Mouse (Mus musculus) adrenal gland, postnatal 4 days (tissue): Measurements from ENCODE around the gene Slc3a2. TPM values are rescaled to one million over a fixed set of nuclear protein-coding genes. Genes with fewer than 3 reads are reported as not detected.
"Not testable (repeated sequence)": the region's sequence is repeated elsewhere in the genome, so short reads cannot be mapped to it uniquely, and the experiment has no call there.

ENCODE experiments used
- DNase-seq, 2 experiments: peaks; one replicate each; pipeline ENCODE4 v3.0.0; 2021 to 2022; ENCODE audit warnings: low spot score in 2 of 2, mixed read lengths in 2 of 2
- total RNA-seq, 2 experiments: library from RNA; stranded (reverse); gene quantifications; 2 replicates each; pipeline ENCODE4 v1.2.3; 2021

Slc3a2 gene
- total RNA-seq, 2 experiments from 2014 or later: 161 to 174 TPM

- DNase-seq: not testable (repeated sequence)
These were observed 5.3 kb upstream of the Slc3a2 start for GRCm38 (mm10) chr19:8728335-8729099.

- no peak for DNase-seq
These were observed 4.4 kb upstream of the Slc3a2 start for GRCm38 (mm10) chr19:8727495-8728114.

- no peak for DNase-seq
These were observed 3.6 kb upstream of the Slc3a2 start for GRCm38 (mm10) chr19:8726609-8727390.

- no peak for DNase-seq
These were observed 2.0 kb upstream of the Slc3a2 start for GRCm38 (mm10) chr19:8725081-8725613.

DNA sequence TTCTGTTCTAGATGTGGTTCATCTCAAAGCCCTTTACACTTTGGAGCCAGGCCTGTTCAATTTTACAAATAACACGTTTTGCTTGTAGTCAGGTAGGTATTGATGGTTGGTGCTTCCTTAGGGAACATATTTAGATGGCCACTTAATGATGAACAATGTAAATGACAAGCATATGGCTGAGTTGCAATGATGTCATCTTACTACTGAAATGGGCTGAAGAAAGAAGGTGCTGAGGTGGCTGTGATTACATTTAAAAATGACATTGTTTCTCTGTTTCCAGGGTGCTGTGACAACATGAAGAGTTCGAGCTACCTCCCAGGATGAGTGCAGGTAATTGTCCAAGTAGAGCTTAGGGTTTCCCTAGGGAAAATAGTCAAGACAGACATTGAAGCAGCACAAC, 1.2 kb upstream of the Slc3a2 start:
- no peak for DNase-seq

DNA sequence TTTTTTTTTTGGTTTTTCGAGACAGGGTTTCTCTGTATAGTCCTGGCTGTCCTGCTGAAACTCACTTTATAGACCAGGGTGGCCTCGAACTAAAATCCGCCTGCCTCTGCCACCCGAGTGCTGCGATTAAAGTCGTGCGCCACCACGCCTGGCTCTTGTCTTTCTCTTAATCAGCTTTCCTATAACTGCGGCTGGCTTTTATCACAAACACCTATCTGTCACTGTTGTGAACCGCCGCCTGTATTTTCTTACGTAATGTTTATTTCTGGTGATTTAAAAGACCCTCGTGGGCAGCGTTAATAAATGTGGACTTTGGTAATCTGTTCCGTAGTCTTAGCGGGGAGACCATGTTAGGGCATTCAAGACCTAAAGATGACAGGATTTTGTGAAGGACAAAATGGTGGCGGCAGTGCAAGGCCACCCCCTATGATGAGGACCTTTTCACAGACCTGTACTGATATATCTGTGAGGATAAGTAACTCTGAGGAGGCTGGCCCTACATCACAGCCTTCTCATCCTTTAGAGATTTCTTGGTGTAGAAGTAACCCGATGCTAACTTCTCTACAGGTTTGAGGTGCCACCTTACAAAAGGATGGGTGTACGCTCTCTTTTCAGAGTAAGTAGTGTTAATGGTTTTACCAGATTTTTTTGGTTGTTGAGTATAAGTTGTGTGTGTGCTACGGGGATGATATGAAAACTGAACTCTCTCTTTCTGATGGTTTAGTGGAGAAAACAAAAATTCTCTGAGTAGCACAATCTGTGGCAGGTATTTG, 591 bp upstream of the Slc3a2 start:
- DNase-seq: no peak

DNA sequence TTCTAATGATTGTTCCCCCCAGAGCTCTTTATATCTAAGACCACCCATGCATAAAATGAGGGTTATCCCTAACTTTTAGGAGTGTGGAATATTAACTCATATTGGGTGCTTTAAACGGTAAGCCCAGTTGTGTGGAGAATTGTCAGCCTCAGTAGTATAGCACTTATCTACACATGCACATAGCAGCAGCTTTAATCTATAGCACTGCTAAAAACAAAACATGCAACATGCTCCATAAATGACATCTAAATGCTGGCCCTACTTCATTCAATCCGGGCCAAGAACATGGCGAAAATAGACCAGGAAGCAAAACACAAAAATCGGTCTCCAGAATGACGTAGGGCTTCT, 636 bp downstream of the Slc3a2 start:
- DNase-seq: no peak

DNA sequence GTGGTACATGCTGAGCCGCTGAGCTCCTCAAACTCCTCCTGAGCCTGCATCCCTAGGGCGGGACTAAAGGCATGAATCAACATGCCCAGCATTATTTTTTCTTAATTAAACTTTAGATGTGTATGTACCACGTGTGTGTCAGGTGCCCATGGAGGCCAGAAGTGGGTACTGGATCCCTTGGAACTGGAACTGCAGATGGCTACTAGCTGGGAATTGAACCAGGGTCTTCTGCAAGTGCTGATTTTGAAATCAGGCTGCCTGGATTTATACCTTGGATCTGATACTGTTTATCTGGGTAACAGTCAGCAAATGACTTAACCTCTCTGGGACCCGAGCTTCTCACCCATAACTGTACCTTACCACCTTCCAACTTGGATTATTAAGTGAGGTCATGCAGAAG, 1.1 kb downstream of the Slc3a2 start:
- DNase-seq: no peak

DNA sequence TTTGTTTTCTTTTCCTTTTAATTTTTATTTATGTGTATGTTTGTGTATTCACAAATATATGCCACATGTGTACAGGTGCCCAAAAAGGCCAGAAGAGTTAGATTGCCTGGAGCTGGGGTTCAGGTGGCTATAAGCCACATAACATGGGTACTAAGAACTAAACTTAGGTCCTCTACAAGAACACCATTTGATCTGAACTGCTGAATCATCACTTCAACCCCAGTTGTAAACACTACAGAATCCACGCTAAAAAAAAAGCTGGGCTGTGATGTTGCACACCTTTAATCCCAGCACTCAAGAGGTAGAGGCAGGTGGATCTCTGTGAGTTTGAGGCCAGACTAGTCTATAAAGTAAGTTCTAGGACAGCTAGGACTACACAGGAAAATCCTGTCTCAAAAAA, 1.8 kb downstream of the Slc3a2 start:
- no peak for DNase-seq

DNA sequence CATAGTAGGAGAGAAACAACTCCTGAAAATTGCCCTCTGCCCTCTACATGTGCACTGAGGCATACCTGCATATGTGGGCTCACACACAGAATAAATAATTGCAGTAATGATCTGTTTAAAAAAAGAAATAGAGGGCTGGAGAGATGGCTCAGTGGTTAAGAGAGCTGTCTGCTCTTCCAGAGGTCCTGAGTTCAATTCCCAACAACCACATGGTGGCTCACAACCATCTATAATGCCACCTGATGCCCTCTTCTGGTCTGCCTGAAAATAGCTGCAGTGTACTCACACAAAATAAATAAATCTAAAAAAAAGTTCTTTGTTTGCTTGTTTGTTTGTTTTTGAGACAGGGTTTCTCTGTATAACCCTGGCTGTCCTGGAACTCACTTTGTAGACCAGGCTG, 4.1 kb downstream of the Slc3a2 start:
- DNase-seq: not testable (repeated sequence)

GRCm38 (mm10) chr19:8718357-8718756, 4.8 kb downstream of the Slc3a2 start:
- peak; percentile 25 to 27 for DNase-seq

- no peak for DNase-seq
These were observed 6.2 kb downstream of the Slc3a2 start for GRCm38 (mm10) chr19:8716767-8717475.

DNA sequence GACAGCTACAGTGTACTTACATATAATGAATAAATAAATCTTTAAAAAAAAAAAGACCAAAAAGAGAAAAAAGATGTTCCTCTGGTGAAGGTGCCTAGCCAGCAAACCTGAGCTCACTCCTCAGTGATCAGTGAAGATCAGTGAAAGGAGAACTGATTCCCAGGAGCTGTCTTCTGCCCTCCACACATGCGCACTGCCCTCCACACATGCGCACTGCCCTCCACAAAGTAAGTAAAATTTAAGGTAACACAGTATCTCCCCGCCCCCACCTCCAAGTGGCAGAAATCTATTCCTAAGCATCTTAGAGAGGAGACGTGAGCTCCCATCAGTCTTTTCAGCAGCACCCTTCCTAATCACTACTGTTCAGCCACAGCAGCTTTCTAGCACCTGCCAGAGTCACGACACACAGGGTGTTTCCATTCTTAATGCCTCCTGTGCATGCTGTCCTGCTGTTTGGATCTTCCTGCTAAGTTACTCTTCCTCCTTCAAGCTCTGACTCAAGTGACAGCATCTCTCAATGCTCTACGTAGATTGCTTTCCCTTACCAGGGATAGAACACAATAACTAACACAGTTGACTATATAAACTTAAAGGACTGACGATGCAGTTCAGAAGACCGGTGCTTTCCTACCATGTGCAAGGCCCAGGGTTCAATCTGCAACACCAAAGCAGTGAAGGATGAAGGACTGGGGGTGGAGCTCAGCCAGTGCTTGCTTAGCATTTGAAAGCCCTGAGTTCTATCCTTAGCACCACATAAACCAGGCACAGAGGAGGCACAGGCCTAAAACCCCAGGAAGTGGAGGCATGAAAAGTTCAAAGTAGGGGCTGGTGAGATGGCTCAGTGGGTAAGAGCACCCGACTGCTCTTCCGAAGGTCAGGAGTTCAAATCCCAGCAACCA, 7.1 kb downstream of the Slc3a2 start:
- DNase-seq: no peak

DNA sequence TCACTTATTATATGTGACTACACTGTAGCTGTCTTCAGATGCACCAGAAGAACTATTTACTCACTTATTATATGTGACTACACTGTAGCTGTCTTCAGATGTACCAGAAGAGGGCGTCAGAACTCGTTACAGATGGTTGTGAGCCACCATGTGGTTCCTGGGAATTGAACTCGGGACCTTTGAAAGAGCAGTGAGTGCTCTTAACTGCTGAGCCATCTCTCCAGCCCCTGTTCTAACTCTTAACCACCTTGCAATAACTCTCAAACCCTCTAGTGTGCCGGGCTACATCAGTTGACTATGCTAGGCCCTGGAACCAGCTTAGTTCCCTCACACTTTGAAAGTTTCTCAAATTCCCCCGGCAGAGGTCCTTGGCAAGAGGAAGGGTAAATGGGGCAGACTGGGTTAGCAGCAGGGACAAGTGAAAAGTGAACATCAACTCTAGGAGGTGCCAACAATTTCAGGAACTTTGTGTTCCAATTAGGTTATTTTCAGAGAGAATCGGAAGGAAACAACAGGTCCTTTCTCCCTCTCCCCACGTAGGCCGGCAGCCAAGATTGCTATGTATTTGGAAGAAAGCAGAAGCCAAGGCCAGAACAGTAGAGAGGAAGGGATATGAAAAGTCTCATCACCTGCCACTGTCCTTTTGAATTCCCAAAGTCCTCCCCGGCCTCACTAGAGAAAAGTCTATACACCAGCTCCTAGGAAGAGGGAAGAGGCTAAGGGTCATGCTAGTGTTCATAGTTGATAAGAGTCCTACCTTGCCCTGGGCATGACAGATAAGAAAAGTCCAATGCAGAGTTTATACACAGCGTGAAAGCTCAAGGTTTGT, 8.3 kb downstream of the Slc3a2 start:
- no peak for DNase-seq

- DNase-seq: no peak
These were observed 9.0 kb downstream of the Slc3a2 start for GRCm38 (mm10) chr19:8713997-8714652.

- DNase-seq: peak; percentile 72 to 88
These were observed 9.7 kb downstream of the Slc3a2 start for GRCm38 (mm10) chr19:8713306-8713996.

DNA sequence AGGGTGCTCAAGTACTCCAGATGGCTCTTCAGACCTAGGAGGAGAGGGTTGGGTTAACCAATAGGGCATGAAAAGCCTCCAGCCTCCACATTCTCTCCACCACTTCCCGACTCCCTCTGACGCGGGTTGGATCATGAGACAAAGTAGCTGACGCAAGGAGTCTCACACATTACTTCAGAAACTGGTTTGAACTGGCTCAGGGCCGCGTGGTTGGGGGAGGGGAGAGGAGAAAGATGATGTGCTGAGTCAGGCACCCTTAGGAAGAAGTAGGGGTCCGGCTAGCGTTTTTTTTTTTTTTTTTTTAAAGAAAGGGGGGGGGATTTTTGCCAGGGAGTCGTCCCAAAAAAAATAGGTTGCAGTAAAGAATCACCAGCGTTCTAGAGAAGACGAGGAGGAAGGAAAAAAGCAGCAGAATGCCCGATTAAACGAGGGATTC, 10.3 kb downstream of the Slc3a2 start:
- DNase-seq: peak; percentile 46 to 50
